Mouse (Mus musculus) heart, postnatal 0 days (tissue): ENCODE results near the gene Rnase9. TPM values are rescaled to one million over a fixed set of nuclear protein-coding genes. Genes with fewer than 3 reads are reported as not detected.
A peak's percentile ranks its signal among the peaks of the same experiment; 100 is the strongest.

ENCODE experiments used
- ATAC-seq: fragments of 200-750 bp; cut with Nextera tagmentation; 2 replicates; pipeline ENCODE4 v1.8.0; 2017; ENCODE audit warnings: low read depth, moderate number of reproducible peaks, moderate library complexity; ENCODE audit not compliant: insufficient read depth
- DNase-seq: peaks from one replicate; pipeline ENCODE4 v3.0.0-alpha.2; 2016; ENCODE audit warnings: low spot score
- H3K27ac ChIP-seq: fragments of 300-500 bp; sonication (generic); 2 replicates; pipeline ENCODE4 v1.5.1; 2014; ENCODE audit warnings: low read depth, mild to moderate bottlenecking
- H3K27me3 ChIP-seq: fragments of 300-500 bp; sonication (generic); 2 replicates; pipeline ENCODE4 v1.6.1; 2014; ENCODE audit warnings: low read length, mixed read lengths; ENCODE audit not compliant: control insufficient read depth, insufficient read depth
- H3K36me3 ChIP-seq: fragments of 300-500 bp; sonication (generic); replicated peaks from 2 replicates; pipeline ENCODE4 v1.6.1; 2014; ENCODE audit warnings: low read length, mixed read lengths; ENCODE audit not compliant: control insufficient read depth, insufficient read depth
- H3K4me1 ChIP-seq: fragments of 300-500 bp; sonication (generic); 2 replicates; pipeline ENCODE4 v1.6.1; 2014; ENCODE audit warnings: antibody characterized with exemption; ENCODE audit not compliant: control insufficient read depth, insufficient read depth
- H3K4me2 ChIP-seq: fragments of 300-500 bp; sonication (generic); 2 replicates; pipeline ENCODE4 v1.6.1; 2014; ENCODE audit warnings: low read depth, mild to moderate bottlenecking, low read length, moderate library complexity
- H3K4me3 ChIP-seq: fragments of 300-500 bp; sonication (generic); 2 replicates; pipeline ENCODE4 v1.5.1; 2014; ENCODE audit warnings: low read depth, low read length
- H3K9ac ChIP-seq: fragments of 300-500 bp; sonication (generic); replicated peaks from 2 replicates; pipeline ENCODE4 v1.6.1; 2014; ENCODE audit warnings: low read depth, low read length, mixed read lengths
- H3K9me3 ChIP-seq: fragments of 300-500 bp; sonication (generic); replicated peaks from 2 replicates; pipeline ENCODE4 v1.6.1; 2016; ENCODE audit warnings: low read length; ENCODE audit not compliant: control insufficient read depth
- CTCF ChIP-seq: IDR thresholded peaks from 2 replicates; pipeline ENCODE4 v1.5.1; 2016; ENCODE audit warnings: antibody characterized with exemption, control low read depth, low read depth
- EP300 ChIP-seq: IDR thresholded peaks from 2 replicates; pipeline ENCODE4 v1.6.1; 2016; ENCODE audit warnings: antibody characterized with exemption, low read depth
- WGBS: fragments of 180-500 bp; shearing (Covaris S2); extraction: QIAGEN DNeasy Blood & Tissue Kit; methylation state at CpG from one replicate; pipeline ENCODE4 v1.1.7; 2014; 5-methylcytosine and 5-hydroxymethylcytosine counted together
- polyA plus RNA-seq: library from polyadenylated mRNA; unstranded; fragments of >200 nt; fragmentation: Nextera tagmentation; extraction: Ambion mirVana; gene quantifications from 2 replicates; pipeline ENCODE4 v1.2.1, GENCODE M21; 2015
- total RNA-seq: library from RNA; depleted of rRNA; stranded (reverse); fragments of >200 nt; gene quantifications from 2 replicates; pipeline ENCODE4 v1.2.3, GENCODE M21; 2014; ENCODE audit warnings: low replicate concordance

The Rnase9 gene
- total and polyA plus RNA-seq, 2 experiments from 2014 or later, result not detected

GRCm38 (mm10) chr14:51087762-51088161 is 46.1 kb upstream of the Rnase9 start:
- peak overlapping the region; percentile 87 for H3K27ac ChIP-seq
- peak overlapping the region; percentile 80 for H3K4me3 ChIP-seq
- no peaks in the 10 kb centered on the region for H3K36me3 ChIP-seq
- ATAC-seq (no peak), DNase-seq (no peak)
- 19% methylated on average over 9 of the region's 9 CpGs for WGBS
- 0 out of 2 replicates have a peak overlapping the region, but pooled peaks have one; percentile 62 for H3K9ac ChIP-seq
- H3K4me2 ChIP-seq, result peak overlapping the region; percentile 83
- peaks cover under 1% of the 10 kb centered on the region; the same call in 1 of the 2 replicates for H3K4me1 ChIP-seq
- TF ChIP-seq CTCF, result no peak
- TF ChIP-seq EP300, result no peak
- H3K27me3 ChIP-seq, result no peaks in the 10 kb centered on the region
- no peaks in the 10 kb centered on the region for H3K9me3 ChIP-seq

- no peak for ATAC-seq
- no peak for TF ChIP-seq EP300
- 78% methylated on average over 4 of the region's 4 CpGs for WGBS
These were observed 44.2 kb upstream of the Rnase9 start for GRCm38 (mm10) chr14:51085911-51086310.

GRCm38 (mm10) chr14:51085086-51085485 is 43.4 kb upstream of the Rnase9 start:
- no peak overlapping the region for H3K4me2 ChIP-seq
- no peaks in the 10 kb centered on the region for H3K27me3 ChIP-seq
- DNase-seq (no peak), ATAC-seq (no peak)
- TF ChIP-seq CTCF (no peak), EP300 (no peak)
- 83% methylated on average over 2 of the region's 2 CpGs for WGBS
- no peaks in the 10 kb centered on the region for H3K36me3 ChIP-seq
- H3K4me1 ChIP-seq, result peaks cover 3% of the 10 kb centered on the region; the same call in 1 of the 2 replicates
- H3K9ac ChIP-seq, result no peak overlapping the region
- H3K9me3 ChIP-seq, result no peaks in the 10 kb centered on the region
- H3K27ac ChIP-seq, result no peak overlapping the region
- no peak overlapping the region for H3K4me3 ChIP-seq

More at GRCm38 (mm10) chr14:51085911-51086310, 44.2 kb upstream of the Rnase9 start:
- Histone ChIP-seq H3K36me3 (no peaks in the 10 kb centered on the region), H3K9ac (no peak overlapping the region), H3K27ac (no peak overlapping the region), H3K27me3 (no peaks in the 10 kb centered on the region), H3K4me1 (peaks cover 3% of the 10 kb centered on the region; the same call in 1 of the 2 replicates), H3K4me2 (no peak overlapping the region), H3K4me3 (no peak overlapping the region), H3K9me3 (no peaks in the 10 kb centered on the region)
- no peak for DNase-seq

- Histone ChIP-seq H3K4me2 (peak overlapping the region; percentile 81), H3K27ac (no peak overlapping the region), H3K9ac (no peak overlapping the region), H3K4me1 (peaks cover 3% of the 10 kb centered on the region; the same call in 1 of the 2 replicates), H3K27me3 (no peaks in the 10 kb centered on the region), H3K9me3 (no peaks in the 10 kb centered on the region), H3K36me3 (no peaks in the 10 kb centered on the region), H3K4me3 (0 out of 2 replicates have a peak overlapping the region, but pooled peaks have one; percentile 64)
- DNase-seq (no peak), ATAC-seq (no peak)
- WGBS, result 28% methylated on average over 7 of the region's 7 CpGs
- TF ChIP-seq CTCF, result no peak
- no peak for TF ChIP-seq EP300
These were observed 42.1 kb upstream of the Rnase9 start for GRCm38 (mm10) chr14:51083805-51084204.

- Histone ChIP-seq H3K9ac (peak overlapping the region; percentile 52), H3K27ac (no peak overlapping the region), H3K4me3 (peak overlapping the region; percentile 64), H3K4me1 (peaks cover 3% of the 10 kb centered on the region; the same call in 1 of the 2 replicates), H3K9me3 (no peaks in the 10 kb centered on the region), H3K4me2 (peak overlapping the region; percentile 81), H3K27me3 (no peaks in the 10 kb centered on the region), H3K36me3 (no peaks in the 10 kb centered on the region)
- peak; percentile 42 for ATAC-seq
- TF ChIP-seq CTCF (no peak), EP300 (no peak)
- 2% methylated on average over 37 of the region's 40 CpGs for WGBS
- DNase-seq, result peak; percentile 30
These were observed 41.2 kb upstream of the Rnase9 start for GRCm38 (mm10) chr14:51082599-51083581.
